Mouse (Mus musculus): ENCODE measurements around the gene Cdr2. TPM values are rescaled to one million over a fixed set of nuclear protein-coding genes. Genes with fewer than 3 reads are reported as not detected.
"Not testable (repeated sequence)": the region's sequence is repeated elsewhere in the genome, so short reads cannot be mapped to it uniquely, and the experiment has no call there.

The Cdr2 gene
- polyA plus RNA-seq, 1 experiment from 2014 or later: 11.3 TPM

DNA sequence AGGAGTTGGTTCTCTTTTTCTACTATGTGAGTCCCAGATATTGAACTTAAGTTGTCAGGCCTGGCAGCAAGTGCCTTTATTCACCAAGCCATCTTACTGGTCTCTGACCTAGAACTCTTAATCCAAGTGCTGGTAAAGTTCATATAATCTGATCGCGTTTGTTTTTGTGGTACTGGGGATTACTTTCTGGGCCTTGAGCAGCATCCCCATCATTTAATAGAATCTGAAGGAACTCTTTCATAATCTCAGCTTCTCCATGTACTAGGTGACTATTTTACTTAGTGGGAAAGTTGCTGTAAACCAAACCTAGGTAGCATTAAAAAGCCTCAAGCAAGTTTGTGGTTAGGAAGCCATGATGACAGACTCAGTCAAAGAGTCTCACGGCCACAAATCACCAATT lies 19.8 kb upstream of the Cdr2 start:
- Histone ChIP-seq H3K4me1 (no peaks in the 10 kb centered on the region), H3K27ac (replicated peaks) (no peak overlapping the region), H3K9ac (no peak overlapping the region), H3K9me3 (replicated peaks) (no peaks in the 10 kb centered on the region), H3K36me3 (no peaks in the 10 kb centered on the region), H3K4me2 (replicated peaks) (no peak overlapping the region), H3K27me3 (no peaks in the 10 kb centered on the region), H3K4me3 (replicated peaks) (no peak overlapping the region)
- 84% methylated on average over 3 of the region's 3 CpGs for WGBS
- no peak for ATAC-seq (ENCODE audit: insufficient number of reproducible peaks, low FRiP score, low TSS enrichment, low read depth)

DNA sequence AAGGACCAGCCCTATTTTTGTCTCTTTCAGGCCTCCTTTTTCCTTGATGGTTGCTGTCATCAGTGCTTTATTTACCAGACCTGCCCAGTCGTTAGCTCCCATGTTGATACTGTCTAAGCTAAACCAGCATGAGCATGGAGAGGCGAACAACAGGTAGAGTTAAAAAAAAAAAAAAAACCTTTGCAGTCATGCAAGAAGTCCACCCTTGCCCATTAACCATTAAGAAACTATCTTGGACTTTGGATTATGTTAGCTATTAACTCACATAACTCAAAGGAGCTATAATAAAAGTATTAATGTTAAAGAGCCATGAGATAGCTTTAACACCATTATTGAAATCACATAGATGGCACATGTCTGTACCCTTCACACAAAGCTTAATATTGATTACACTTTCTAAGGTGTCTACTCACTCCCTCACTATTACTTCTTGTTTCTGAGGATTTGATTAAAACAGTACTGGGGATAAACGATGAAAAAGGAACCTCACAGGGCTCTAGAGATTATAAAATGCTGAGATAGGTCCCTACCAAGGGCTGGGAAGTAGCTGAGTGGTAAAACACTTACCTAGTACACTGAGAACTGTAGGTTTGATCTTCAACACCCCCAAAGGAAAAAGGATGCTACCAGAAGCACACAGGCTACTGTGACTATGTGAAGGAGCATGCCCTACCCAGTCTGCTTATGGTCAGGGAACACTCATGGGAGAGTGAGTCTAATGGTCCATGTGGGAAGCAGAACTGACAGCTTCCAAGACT lies 18.1 kb upstream of the Cdr2 start:
- no peak for ATAC-seq (ENCODE audit: insufficient number of reproducible peaks, low FRiP score, low TSS enrichment, low read depth)
- 66% methylated on average over 3 of the region's 3 CpGs for WGBS
- H3K27ac ChIP-seq (replicated peaks): no peak overlapping the region
- H3K9me3 ChIP-seq (replicated peaks): no peaks in the 10 kb centered on the region
- H3K9ac ChIP-seq: no peak overlapping the region
- no peak overlapping the region for H3K4me2 ChIP-seq (replicated peaks)
- H3K36me3 ChIP-seq: no peaks in the 10 kb centered on the region
- H3K27me3 ChIP-seq: no peaks in the 10 kb centered on the region
- H3K4me3 ChIP-seq (replicated peaks): no peak overlapping the region
- no peaks in the 10 kb centered on the region for H3K4me1 ChIP-seq

DNA sequence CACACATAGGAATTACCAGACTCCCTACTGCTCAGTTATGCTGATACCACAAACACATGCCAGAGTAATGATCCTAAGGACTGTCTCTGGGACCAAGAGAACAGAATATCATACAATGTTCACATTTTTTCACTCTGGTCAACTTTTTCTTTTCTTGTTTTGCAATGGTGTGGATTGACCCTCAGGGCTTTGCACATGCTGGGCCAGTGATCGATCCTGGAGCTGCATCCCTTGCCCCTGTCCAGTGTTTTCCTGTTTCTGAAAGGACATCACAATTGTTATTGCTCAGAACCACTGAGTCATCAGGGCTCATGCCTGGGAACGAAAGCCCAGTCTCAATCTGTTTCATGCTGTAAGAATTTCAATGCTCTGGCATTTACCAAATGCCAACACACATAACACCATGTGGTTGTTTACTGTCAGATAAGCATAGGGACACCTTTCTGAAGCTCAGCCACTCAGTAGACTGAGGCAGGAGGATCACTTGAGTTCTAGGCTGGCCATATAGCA lies 17.0 kb upstream of the Cdr2 start:
- no peaks in the 10 kb centered on the region for H3K27me3 ChIP-seq
- WGBS: 72% methylated on average over 2 of the region's 2 CpGs
- H3K9ac ChIP-seq: no peak overlapping the region
- no peak overlapping the region for H3K4me3 ChIP-seq (replicated peaks)
- ATAC-seq (ENCODE audit: insufficient number of reproducible peaks, low FRiP score, low TSS enrichment, low read depth): no peak
- H3K36me3 ChIP-seq: no peaks in the 10 kb centered on the region
- H3K9me3 ChIP-seq (replicated peaks): no peaks in the 10 kb centered on the region
- no peak overlapping the region for H3K4me2 ChIP-seq (replicated peaks)
- no peak overlapping the region for H3K27ac ChIP-seq (replicated peaks)
- H3K4me1 ChIP-seq: no peaks in the 10 kb centered on the region

DNA sequence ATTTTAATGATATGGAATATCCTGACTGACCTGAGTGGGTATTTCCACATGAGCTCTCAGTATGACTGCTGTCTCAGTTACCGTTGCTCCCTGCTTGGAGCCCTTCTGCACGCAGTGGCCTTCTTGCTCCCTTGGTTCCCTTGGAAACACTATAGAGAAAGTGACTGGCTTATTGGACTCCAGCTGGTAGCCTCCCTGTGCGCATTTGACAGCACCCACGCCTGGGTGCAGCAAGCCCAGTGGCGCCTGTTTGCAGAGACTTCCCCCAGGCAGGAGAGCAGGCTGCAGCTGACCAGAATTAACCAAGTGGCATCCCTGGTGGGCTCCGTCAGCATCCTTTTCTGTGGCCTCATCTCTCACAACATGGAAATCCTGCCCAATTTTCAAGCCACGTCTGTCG lies 9.1 kb upstream of the Cdr2 start:
- no peaks in the 10 kb centered on the region for H3K27me3 ChIP-seq
- no peaks in the 10 kb centered on the region for H3K36me3 ChIP-seq
- H3K27ac ChIP-seq (replicated peaks): no peak overlapping the region
- H3K4me1 ChIP-seq: no peaks in the 10 kb centered on the region
- H3K4me3 ChIP-seq (replicated peaks): no peak overlapping the region
- no peak overlapping the region for H3K9ac ChIP-seq
- no peak overlapping the region for H3K4me2 ChIP-seq (replicated peaks)
- no peaks in the 10 kb centered on the region for H3K9me3 ChIP-seq (replicated peaks)
- WGBS: 73% methylated on average over 8 of the region's 8 CpGs
- no peak for ATAC-seq (ENCODE audit: insufficient number of reproducible peaks, low FRiP score, low TSS enrichment, low read depth)

GRCm38 (mm10) chr7:120982968-120983367 lies 856 bp upstream of the Cdr2 start:
- no peak for ATAC-seq (ENCODE audit: insufficient number of reproducible peaks, low FRiP score, low TSS enrichment, low read depth)
- 8% methylated on average over 7 of the region's 7 CpGs for WGBS

DNA sequence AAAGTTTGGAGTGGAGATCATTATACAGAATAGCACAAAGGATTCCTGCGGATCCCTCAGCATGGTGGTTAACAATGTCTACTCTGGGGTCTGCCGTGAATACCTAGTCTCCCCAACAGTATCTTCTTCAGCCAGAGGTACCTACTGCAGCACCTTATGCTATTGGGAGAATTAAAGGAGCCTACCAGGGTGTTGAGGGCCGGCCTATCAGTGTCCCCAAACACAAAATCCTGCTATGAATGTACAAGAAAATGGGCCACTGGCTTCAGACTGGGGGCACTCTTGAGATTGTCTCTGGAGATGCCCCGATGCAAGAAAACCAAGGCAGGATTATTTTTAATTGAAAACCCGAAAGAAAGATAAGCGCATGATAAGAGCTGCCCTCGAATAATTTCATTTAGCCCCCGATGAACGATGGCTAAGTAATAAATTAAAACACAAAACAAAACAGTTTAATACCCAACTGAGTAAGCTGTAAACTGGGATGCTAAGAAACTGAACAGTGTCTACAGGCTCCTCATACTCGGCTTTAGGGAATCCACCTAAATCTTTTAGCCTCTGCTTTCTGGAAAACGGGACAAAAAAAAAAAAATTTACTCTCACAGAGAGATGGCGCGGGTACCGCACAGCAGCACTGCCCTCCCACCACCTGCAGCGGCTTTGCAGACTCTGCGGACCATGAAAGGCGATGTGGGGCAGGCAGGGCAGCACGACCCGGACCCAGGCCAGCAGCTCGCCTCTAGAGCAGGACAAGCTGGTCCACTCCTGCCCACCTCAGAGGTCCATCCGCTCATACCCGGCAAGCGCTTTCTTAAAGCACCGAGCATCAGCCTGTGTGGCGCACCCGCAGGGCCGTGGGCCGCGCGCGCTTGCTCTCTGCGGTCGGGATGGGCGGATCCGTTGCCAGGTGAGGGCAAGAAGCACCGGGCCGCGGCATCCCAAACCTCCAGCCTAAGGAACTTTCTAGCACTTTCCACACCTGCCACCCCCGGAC lies 884 bp downstream of the Cdr2 start:
- Histone ChIP-seq H3K27me3 (no peaks in the 10 kb centered on the region), H3K4me1 (peaks cover 26% of the 10 kb centered on the region), H3K4me3 (replicated peaks) (peak overlapping the region; percentile 97), H3K36me3 (no peaks in the 10 kb centered on the region), H3K4me2 (replicated peaks) (peak overlapping the region; percentile 74), H3K9me3 (replicated peaks) (no peaks in the 10 kb centered on the region), H3K9ac (peak overlapping the region; percentile 84), H3K27ac (replicated peaks) (peak overlapping the region; percentile 79; the same call in 1 of the 2 replicates)
- ATAC-seq (ENCODE audit: insufficient number of reproducible peaks, low FRiP score, low TSS enrichment, low read depth): peak; percentile 36
- 5% methylated on average over 39 of the region's 39 CpGs for WGBS

More at GRCm38 (mm10) chr7:120982968-120983367, 856 bp upstream of the Cdr2 start:
- Histone ChIP-seq H3K4me3 (replicated peaks) (peak overlapping the region; percentile 97), H3K4me1 (peaks cover 15% of the 10 kb centered on the region; the same call in 1 of the 2 replicates), H3K27ac (replicated peaks) (peak overlapping the region; percentile 72), H3K36me3 (no peaks in the 10 kb centered on the region), H3K9ac (peak overlapping the region; percentile 59), H3K9me3 (replicated peaks) (no peaks in the 10 kb centered on the region), H3K4me2 (replicated peaks) (peak overlapping the region; percentile 74), H3K27me3 (no peaks in the 10 kb centered on the region)

GRCm38 (mm10) chr7:120980041-120980440 lies 2.1 kb downstream of the Cdr2 start:
- H3K27me3 ChIP-seq: no peaks in the 10 kb centered on the region
- WGBS: 88% methylated on average over 4 of the region's 4 CpGs
- H3K4me2 ChIP-seq (replicated peaks): no peak overlapping the region
- H3K36me3 ChIP-seq: no peaks in the 10 kb centered on the region
- H3K9me3 ChIP-seq (replicated peaks): no peaks in the 10 kb centered on the region
- H3K9ac ChIP-seq: no peak overlapping the region
- ATAC-seq (ENCODE audit: insufficient number of reproducible peaks, low FRiP score, low TSS enrichment, low read depth): no peak
- peaks cover 26% of the 10 kb centered on the region for H3K4me1 ChIP-seq
- no peak overlapping the region for H3K4me3 ChIP-seq (replicated peaks)
- H3K27ac ChIP-seq (replicated peaks): no peak overlapping the region

GRCm38 (mm10) chr7:120977063-120977462 lies 5.0 kb downstream of the Cdr2 start:
- Histone ChIP-seq H3K27ac (replicated peaks) (0 out of 2 replicates have a peak overlapping the region, but pooled peaks have one; percentile 44), H3K27me3 (no peaks in the 10 kb centered on the region), H3K4me2 (replicated peaks) (no peak overlapping the region), H3K36me3 (no peaks in the 10 kb centered on the region), H3K9me3 (replicated peaks) (no peaks in the 10 kb centered on the region), H3K4me3 (replicated peaks) (no peak overlapping the region), H3K4me1 (peaks cover 22% of the 10 kb centered on the region), H3K9ac (no peak overlapping the region)
- 25% methylated on average over 7 of the region's 7 CpGs for WGBS
- ATAC-seq (ENCODE audit: insufficient number of reproducible peaks, low FRiP score, low TSS enrichment, low read depth): no peak

GRCm38 (mm10) chr7:120974001-120974400 lies 8.1 kb downstream of the Cdr2 start:
- Histone ChIP-seq H3K9ac (no peak overlapping the region), H3K27me3 (no peaks in the 10 kb centered on the region), H3K4me3 (replicated peaks) (no peak overlapping the region), H3K27ac (replicated peaks) (no peak overlapping the region), H3K4me2 (replicated peaks) (no peak overlapping the region), H3K4me1 (peaks cover 16% of the 10 kb centered on the region), H3K36me3 (0 out of 2 replicates have a peak, but pooled peaks cover 4% of the 10 kb centered on the region), H3K9me3 (replicated peaks) (no peaks in the 10 kb centered on the region)
- 73% methylated on average over 3 of the region's 3 CpGs for WGBS
- ATAC-seq (ENCODE audit: insufficient number of reproducible peaks, low FRiP score, low TSS enrichment, low read depth): no peak

- not testable (repeated sequence) for H3K27ac ChIP-seq (replicated peaks); H3K9me3 ChIP-seq (replicated peaks); H3K4me3 ChIP-seq (replicated peaks); H3K4me2 ChIP-seq (replicated peaks); H3K9ac ChIP-seq; H3K4me1 ChIP-seq; H3K27me3 ChIP-seq; H3K36me3 ChIP-seq; ATAC-seq (ENCODE audit: insufficient number of reproducible peaks, low FRiP score, low TSS enrichment, low read depth)
- WGBS: 46% methylated on average over 2 of the region's 2 CpGs
Observed at GRCm38 (mm10) chr7:120972471-120972870, 9.6 kb downstream of the Cdr2 start.

GRCm38 (mm10) chr7:120970112-120970511 lies 12.0 kb downstream of the Cdr2 start:
- no peak overlapping the region for H3K9ac ChIP-seq
- H3K9me3 ChIP-seq (replicated peaks): no peaks in the 10 kb centered on the region
- no peak overlapping the region for H3K4me2 ChIP-seq (replicated peaks)
- H3K4me3 ChIP-seq (replicated peaks): no peak overlapping the region
- ATAC-seq (ENCODE audit: insufficient number of reproducible peaks, low FRiP score, low TSS enrichment, low read depth): no peak
- 0 out of 2 replicates have a peak, but pooled peaks cover 6% of the 10 kb centered on the region for H3K36me3 ChIP-seq
- no peaks in the 10 kb centered on the region for H3K27me3 ChIP-seq
- H3K27ac ChIP-seq (replicated peaks): no peak overlapping the region
- H3K4me1 ChIP-seq: no peaks in the 10 kb centered on the region
- WGBS: 75% methylated on average over 5 of the region's 5 CpGs

Data from embryonic facial prominence, embryonic 15.5 days (tissue).